Comparison of ENCODE assay signal across 25 mouse cellular contexts in genomic region chr11:114809371-114809770, GRCm38 (mm10). TPM values are rescaled to one million over a fixed set of nuclear protein-coding genes. Genes with fewer than 3 reads are reported as not detected.
DNase-seq lines count a peak whose midpoint lies in the region; ATAC-seq and TF ChIP-seq lines count a peak whose summit lies in the region.
"Had no signal": no experiment of that assay in that cellular context is flagged by ENCODE, and none has a peak within 500 bp of the region (broad histone marks: within the 10 kb centered on the region; RNA-seq: fewer than 3 reads in every experiment).

No protein-coding gene starts in this region.

- no peak overlapping the region for H3K27ac ChIP-seq in forebrain, postnatal 0 days (ENCODE audit: low read depth, low read length)
- no peak overlapping the region for H3K27ac ChIP-seq in forebrain, embryonic 16.5 days (ENCODE audit: low read length)
- no peak overlapping the region for H3K27ac ChIP-seq in left cerebral cortex, adult 2 months
- no peak overlapping the region for H3K27ac ChIP-seq in embryonic facial prominence, embryonic 11.5 days (replicated peaks; ENCODE audit: low read depth, low read length)
- H3K27ac ChIP-seq: liver, embryonic 13.5 days had no signal

- TF ChIP-seq CTCF in forebrain, postnatal 0 days (IDR thresholded peaks at IDR 0.05; ENCODE audit: low read depth), result peak; percentile 26; the same call in 1 of the 2 replicates
- TF ChIP-seq CTCF in left cerebral cortex, adult 2 months (IDR thresholded peaks at IDR 0.05), result peak; percentile 51

- no peaks in the 10 kb centered on the region for H3K27me3 ChIP-seq in forebrain, postnatal 0 days (ENCODE audit: insufficient read depth, low read length)
- H3K27me3 ChIP-seq in forebrain, embryonic 16.5 days (replicated peaks; ENCODE audit: control insufficient read depth, insufficient read depth, low read length), result no peaks in the 10 kb centered on the region
- H3K27me3 ChIP-seq in embryonic facial prominence, embryonic 11.5 days (ENCODE audit: control insufficient read depth, insufficient read depth, low read length), result no peaks in the 10 kb centered on the region
- H3K27me3 ChIP-seq: embryonic facial prominence, embryonic 13.5 days; kidney, embryonic 15.5 days; liver, embryonic 13.5 days had no signal

- H3K9ac ChIP-seq in forebrain, postnatal 0 days, result no peak overlapping the region
- no peak overlapping the region for H3K9ac ChIP-seq in forebrain, embryonic 16.5 days (replicated peaks; ENCODE audit: low read depth, low read length)
- no peak overlapping the region for H3K9ac ChIP-seq in embryonic facial prominence, embryonic 11.5 days (replicated peaks; ENCODE audit: low read length)
- H3K9ac ChIP-seq: embryonic facial prominence, embryonic 13.5 days; kidney, embryonic 15.5 days; liver, embryonic 13.5 days had no signal

- DNase-seq in forebrain, postnatal 0 days, result no peak
- DNase-seq in left cerebral cortex, adult 2 months (ENCODE audit: extremely low spot score in 1 of 2, low spot score in 2 of 2), result no peak
- DNase-seq in left cerebral cortex, postnatal 25 days (ENCODE audit: low spot score in 2 of 2), result no peak
- peak; percentile 55 for DNase-seq in A20 (ENCODE audit: low read depth, low spot score)
- DNase-seq in embryonic facial prominence, embryonic 11.5 days (ENCODE audit: low spot score), result peak; percentile 23
- DNase-seq in thymus, postnatal 10 days (ENCODE audit: low spot score in 2 of 2), result no peak
- DNase-seq in right cerebral cortex, adult 2 months (ENCODE audit: low spot score in 2 of 2), result no peak
- DNase-seq: adrenal gland, postnatal 25 days; cerebellum, postnatal 14 days; heart, adult 18-20 months; liver, embryonic 13.5 days; lung, postnatal 4 days; midbrain, embryonic 14.5 days; right cerebral cortex, postnatal 14 days had no signal

- H3K36me3 ChIP-seq in forebrain, postnatal 0 days (ENCODE audit: insufficient read depth), result no peaks in the 10 kb centered on the region
- H3K36me3 ChIP-seq in forebrain, embryonic 16.5 days (ENCODE audit: control insufficient read depth, insufficient read depth), result no peaks in the 10 kb centered on the region
- H3K36me3 ChIP-seq in embryonic facial prominence, embryonic 11.5 days (replicated peaks; ENCODE audit: control insufficient read depth, insufficient read depth, low read depth, low read length), result no peaks in the 10 kb centered on the region
- H3K36me3 ChIP-seq: embryonic facial prominence, embryonic 13.5 days; kidney, embryonic 15.5 days; liver, embryonic 13.5 days had no signal

- no peaks in the 10 kb centered on the region for H3K9me3 ChIP-seq in forebrain, postnatal 0 days (ENCODE audit: low read length)
- no peaks in the 10 kb centered on the region for H3K9me3 ChIP-seq in forebrain, embryonic 16.5 days (ENCODE audit: control insufficient read depth, low read length)
- no peaks in the 10 kb centered on the region for H3K9me3 ChIP-seq in embryonic facial prominence, embryonic 11.5 days (replicated peaks; ENCODE audit: control insufficient read depth, low read length)
- H3K9me3 ChIP-seq: embryonic facial prominence, embryonic 13.5 days; kidney, embryonic 15.5 days; liver, embryonic 13.5 days had no signal

- no peak overlapping the region for H3K4me3 ChIP-seq in forebrain, postnatal 0 days (ENCODE audit: low read depth, low read length)
- H3K4me3 ChIP-seq in forebrain, embryonic 16.5 days (replicated peaks; ENCODE audit: low read length), result no peak overlapping the region
- H3K4me3 ChIP-seq in left cerebral cortex, adult 2 months, result no peak overlapping the region
- H3K4me3 ChIP-seq in embryonic facial prominence, embryonic 11.5 days (ENCODE audit: low read depth, low read length), result no peak overlapping the region
- H3K4me3 ChIP-seq: embryonic facial prominence, embryonic 13.5 days; kidney, embryonic 15.5 days; liver, embryonic 13.5 days had no signal

- H3K4me1 ChIP-seq in forebrain, postnatal 0 days (ENCODE audit: insufficient read depth), result no peaks in the 10 kb centered on the region
- peaks cover 9% of the 10 kb centered on the region for H3K4me1 ChIP-seq in forebrain, embryonic 16.5 days (replicated peaks; ENCODE audit: control insufficient read depth, insufficient read depth, low read length)
- H3K4me1 ChIP-seq in embryonic facial prominence, embryonic 11.5 days (ENCODE audit: control insufficient read depth, insufficient read depth, low read length), result no peaks in the 10 kb centered on the region

- H3K4me2 ChIP-seq in forebrain, postnatal 0 days (ENCODE audit: low read depth), result no peak overlapping the region
- no peak overlapping the region for H3K4me2 ChIP-seq in forebrain, embryonic 16.5 days (ENCODE audit: low read length)
- H3K4me2 ChIP-seq in embryonic facial prominence, embryonic 11.5 days (ENCODE audit: low read depth, low read length), result no peak overlapping the region
- H3K4me2 ChIP-seq: embryonic facial prominence, embryonic 13.5 days; kidney, embryonic 15.5 days; liver, embryonic 13.5 days had no signal

- no peak for ATAC-seq in forebrain, postnatal 0 days
- no peak for ATAC-seq in forebrain, embryonic 16.5 days
- no peak for ATAC-seq in embryonic facial prominence, embryonic 11.5 days (replicated peaks; ENCODE audit: insufficient number of reproducible peaks, low FRiP score, low TSS enrichment, low read depth)
- ATAC-seq: activated CD4-positive, CD25-positive, alpha-beta regulatory T cell, adult 4 months; hindbrain, embryonic 16.5 days had no signal

- 87% methylated on average over 1 of the region's 1 CpGs for WGBS in forebrain, postnatal 0 days
- 80% methylated on average over 1 of the region's 1 CpGs for WGBS in forebrain, embryonic 16.5 days
- WGBS in embryonic facial prominence, embryonic 11.5 days, result 94% methylated on average over 1 of the region's 1 CpGs

- intact Hi-C loops in left cerebral cortex, adult 2 months (cut with DNase I), result no loop called here
- intact Hi-C loops in left cerebral cortex, postnatal 25 days (cut with DNase I), result no loop called here

RNA-seq across cellular contexts. Expression of gene Gpr142, which starts 10.6 kb away (rescaled TPM):
- not detected in 2 replicates for total RNA-seq in forebrain, postnatal 0 days (2014; rRNA removed)
- polyA plus RNA-seq in forebrain, postnatal 0 days (2015; fragmentation: Nextera tagmentation; extraction: Ambion mirVana), result not detected in 2 replicates
- polyA plus RNA-seq in forebrain, embryonic 16.5 days (2015; fragmentation: Nextera tagmentation; extraction: Ambion mirVana), result not detected in 2 replicates
- not detected for total RNA-seq in left cerebral cortex, adult 2 months (2021)
- not detected for total RNA-seq in left cerebral cortex, postnatal 25 days (2021)
- polyA plus RNA-seq in embryonic facial prominence, embryonic 11.5 days (2014; fragmentation: Nextera tagmentation; extraction: Ambion mirVana), result not detected in 2 replicates
- total RNA-seq: adrenal gland, postnatal 25 days; gastrocnemius, adult 18-20 months; heart, adult 18-20 months had no signal
- polyA plus RNA-seq: activated CD4-positive, CD25-positive, alpha-beta regulatory T cell, adult 4 months; C2C12; embryonic facial prominence, embryonic 13.5 days; forebrain, embryonic 11.5 days; heart, postnatal 0 days; hindbrain, embryonic 16.5 days; liver, embryonic 13.5 days; midbrain, embryonic 14.5 days; neural tube, embryonic 11.5 days; testis, adult 2 months had no signal

RNA-seq across cellular contexts. Expression of gene Btbd17, which starts 13.6 kb away (rescaled TPM):
- total RNA-seq in forebrain, postnatal 0 days (2014; rRNA removed), result 28.2 and 29.1 TPM in 2 replicates
- polyA plus RNA-seq in forebrain, postnatal 0 days (2015; fragmentation: Nextera tagmentation; extraction: Ambion mirVana), result 12.0 and 20.1 TPM in 2 replicates
- polyA plus RNA-seq in forebrain, embryonic 16.5 days (2015; fragmentation: Nextera tagmentation; extraction: Ambion mirVana), result 18.5 and 19.4 TPM in 2 replicates
- total RNA-seq in left cerebral cortex, adult 2 months (2021), result 10 to 100 TPM; 29.5 to 29.8 TPM
- 10 to 100 TPM; 35.6 to 39.8 TPM for total RNA-seq in left cerebral cortex, postnatal 25 days (2021)
- polyA plus RNA-seq in embryonic facial prominence, embryonic 11.5 days (2014; fragmentation: Nextera tagmentation; extraction: Ambion mirVana), result 9.5 and 9.8 TPM in 2 replicates
- total RNA-seq: adrenal gland, postnatal 25 days; gastrocnemius, adult 18-20 months; heart, adult 18-20 months had no signal
- polyA plus RNA-seq: activated CD4-positive, CD25-positive, alpha-beta regulatory T cell, adult 4 months had no signal

RNA-seq across cellular contexts. Expression of gene Gprc5c, which starts 41.6 kb away (rescaled TPM):
- total RNA-seq in forebrain, postnatal 0 days (2014; rRNA removed), result 4.4 and 7.9 TPM in 2 replicates
- 5.5 and 5.8 TPM in 2 replicates for polyA plus RNA-seq in forebrain, postnatal 0 days (2015; fragmentation: Nextera tagmentation; extraction: Ambion mirVana)
- polyA plus RNA-seq in forebrain, embryonic 16.5 days (2015; fragmentation: Nextera tagmentation; extraction: Ambion mirVana), result 6.1 and 7.0 TPM in 2 replicates
- total RNA-seq in left cerebral cortex, adult 2 months (2021), result 1 to 10 TPM; 4.0 to 5.4 TPM
- 1 to 10 TPM; 4.2 to 6.4 TPM for total RNA-seq in left cerebral cortex, postnatal 25 days (2021)
- polyA plus RNA-seq in embryonic facial prominence, embryonic 11.5 days (2014; fragmentation: Nextera tagmentation; extraction: Ambion mirVana), result 31.5 and 36.4 TPM in 2 replicates

RNA-seq across cellular contexts. Expression of gene Kif19a, which starts 44.2 kb away (rescaled TPM):
- total RNA-seq in forebrain, postnatal 0 days (2014; rRNA removed), result 3.2 TPM in 2 replicates
- 0.57 and 0.79 TPM in 2 replicates for polyA plus RNA-seq in forebrain, postnatal 0 days (2015; fragmentation: Nextera tagmentation; extraction: Ambion mirVana)
- 0.26 and 0.66 TPM in 2 replicates for polyA plus RNA-seq in forebrain, embryonic 16.5 days (2015; fragmentation: Nextera tagmentation; extraction: Ambion mirVana)
- 1 to 10 TPM; 3.2 to 3.6 TPM for total RNA-seq in left cerebral cortex, adult 2 months (2021)
- total RNA-seq in left cerebral cortex, postnatal 25 days (2021), result 1 to 10 TPM; 4.8 to 5.3 TPM
- polyA plus RNA-seq in embryonic facial prominence, embryonic 11.5 days (2014; fragmentation: Nextera tagmentation; extraction: Ambion mirVana), result 0.81 and 2.1 TPM in 2 replicates

Comparison
In these comparisons a context has a peak if more than half of its experiments do, and no peak if none do; other contexts are left out.
1. DNase-seq: peak in A20 (single experiment) and embryonic facial prominence, embryonic 11.5 days (single experiment); none in forebrain, postnatal 0 days (single experiment), left cerebral cortex, adult 2 months (0 of 2), left cerebral cortex, postnatal 25 days (0 of 2), thymus, postnatal 10 days (0 of 2) and right cerebral cortex, adult 2 months (0 of 2).